Mouse (Mus musculus): ENCODE results near the gene Klk1. TPM values are rescaled to one million over a fixed set of nuclear protein-coding genes. Genes with fewer than 3 reads are reported as not detected.

The Klk1 gene
- polyA plus RNA-seq, 1 experiment, result not detected

DNA sequence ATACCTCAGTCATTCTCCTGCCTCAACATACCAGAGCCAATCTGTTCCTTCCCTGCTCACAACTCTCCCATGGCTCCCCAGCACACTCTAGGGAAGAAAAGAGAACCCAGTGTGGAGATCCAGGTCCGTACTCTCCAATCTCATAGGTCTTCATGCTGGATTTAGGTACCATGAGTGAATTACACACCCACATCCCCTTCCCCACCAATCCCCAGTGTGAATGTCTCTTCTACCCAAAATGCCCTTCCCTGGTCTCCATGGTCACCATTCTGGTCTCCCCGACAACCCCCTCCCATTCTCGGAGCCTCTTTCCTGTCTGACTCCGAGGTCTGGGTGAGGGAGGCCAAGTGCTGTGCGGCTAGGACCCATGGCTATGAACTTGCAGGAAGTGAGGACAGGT, 36.0 kb downstream of the Klk1 start, which contains the start of gene Gm15517:
TSS of gene Gm15517 (plus strand) at position 301 of the 400 bp plus-strand sequence.
- Histone ChIP-seq H3K27me3 (ENCODE audit: control insufficient read depth, insufficient read depth, insufficient read length) (peaks cover 19% of the 10 kb centered on the region), H3K79me3 (ENCODE audit: low read depth) (no peaks in the 10 kb centered on the region), H3K79me2 (ENCODE audit: control insufficient read depth, insufficient read depth) (no peaks in the 10 kb centered on the region), H3K4me3 (ENCODE audit: insufficient read depth, poor library complexity, severe bottlenecking) (no peak within 1 kb of the TSS), H3K36me3 (ENCODE audit: control insufficient read depth, insufficient read depth) (no peaks in the 10 kb centered on the region), H3ac (ENCODE audit: control insufficient read depth, insufficient read length, low read depth) (no peak within 1 kb of the TSS)
- TF ChIP-seq MYOG (IDR thresholded peaks at IDR 0.05; ENCODE audit: control insufficient read depth, extremely low read depth, insufficient read length) (no peak), CEBPB (IDR thresholded peaks at IDR 0.05; ENCODE audit: low read depth) (no peak), USF1 (IDR thresholded peaks at IDR 0.05; ENCODE audit: low read depth) (no peak), FOSL1 (IDR thresholded peaks at IDR 0.05; ENCODE audit: insufficient read depth, low read length, poor library complexity, severe bottlenecking) (no peak), CTCF (IDR thresholded peaks at IDR 0.05; ENCODE audit: control insufficient read depth, insufficient read depth, insufficient read length) (no peak), MAX (IDR thresholded peaks at IDR 0.05) (no peak), MYOD1 (IDR thresholded peaks at IDR 0.05; ENCODE audit: control insufficient read depth, insufficient read length, low read depth) (no peak)

DNA sequence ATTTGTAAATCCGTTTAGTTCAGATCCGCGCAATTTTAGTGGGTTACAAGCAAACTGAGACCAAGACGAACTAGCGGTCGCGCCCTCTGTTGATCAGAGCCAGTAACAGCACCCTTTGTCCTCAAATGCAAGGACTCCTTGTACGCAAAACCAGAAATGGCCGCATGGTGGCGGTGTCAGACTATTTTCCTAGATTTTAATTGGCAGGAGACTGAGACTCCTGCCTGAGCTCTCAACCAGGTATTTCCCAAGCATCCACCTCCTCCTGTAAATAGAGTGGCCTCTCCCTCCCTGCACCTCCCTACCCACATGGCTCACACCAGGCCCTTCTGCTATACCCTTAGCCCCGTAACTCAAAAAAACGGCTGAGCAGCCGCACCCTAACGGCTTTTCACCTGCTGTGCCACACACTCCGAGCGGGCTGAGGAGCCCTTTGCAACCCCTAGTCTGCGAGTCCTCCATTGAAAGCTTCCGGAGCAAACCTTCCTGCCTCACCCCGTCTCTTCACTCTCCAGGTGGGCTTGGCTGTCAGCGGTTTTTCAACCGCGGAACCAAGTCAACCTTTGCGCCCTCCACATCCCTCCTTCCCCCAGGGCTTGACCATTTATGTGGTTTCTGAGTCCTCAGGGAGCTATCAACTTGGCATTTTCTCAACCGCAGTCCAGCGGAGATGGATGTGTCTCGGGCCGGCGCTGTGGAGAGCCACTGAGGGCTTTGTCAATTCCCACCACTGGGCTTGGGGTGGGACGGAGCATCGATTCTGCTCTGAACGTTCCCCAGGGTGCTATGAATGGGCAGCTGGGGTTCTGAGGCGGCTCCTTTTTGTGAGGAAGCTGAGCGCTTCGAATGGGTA, 37.9 kb downstream of the Klk1 start:
- no peaks in the 10 kb centered on the region for H3K79me2 ChIP-seq (ENCODE audit: control insufficient read depth, insufficient read depth)
- H3K4me3 ChIP-seq (ENCODE audit: insufficient read depth, poor library complexity, severe bottlenecking), result no peak overlapping the region
- peak; percentile 85 for TF ChIP-seq CTCF (IDR thresholded peaks at IDR 0.05; ENCODE audit: control insufficient read depth, insufficient read depth, insufficient read length)
- TF ChIP-seq MYOG (IDR thresholded peaks at IDR 0.05; ENCODE audit: control insufficient read depth, extremely low read depth, insufficient read length), result no peak
- no peak for TF ChIP-seq MYOD1 (IDR thresholded peaks at IDR 0.05; ENCODE audit: control insufficient read depth, insufficient read length, low read depth)
- peaks cover 29% of the 10 kb centered on the region for H3K27me3 ChIP-seq (ENCODE audit: control insufficient read depth, insufficient read depth, insufficient read length)
- no peaks in the 10 kb centered on the region for H3K79me3 ChIP-seq (ENCODE audit: low read depth)
- H3K36me3 ChIP-seq (ENCODE audit: control insufficient read depth, insufficient read depth), result no peaks in the 10 kb centered on the region
- no peak overlapping the region for H3ac ChIP-seq (ENCODE audit: control insufficient read depth, insufficient read length, low read depth)

- H3ac ChIP-seq (ENCODE audit: control insufficient read depth, insufficient read length, low read depth), result no peak overlapping the region
- H3K4me3 ChIP-seq (ENCODE audit: insufficient read depth, poor library complexity, severe bottlenecking), result no peak overlapping the region
- no peaks in the 10 kb centered on the region for H3K79me3 ChIP-seq (ENCODE audit: low read depth)
- H3K36me3 ChIP-seq (ENCODE audit: control insufficient read depth, insufficient read depth), result no peaks in the 10 kb centered on the region
- H3K27me3 ChIP-seq (ENCODE audit: control insufficient read depth, insufficient read depth, insufficient read length), result peaks cover 34% of the 10 kb centered on the region
- H3K79me2 ChIP-seq (ENCODE audit: control insufficient read depth, insufficient read depth), result no peaks in the 10 kb centered on the region
- TF ChIP-seq MYOG (IDR thresholded peaks at IDR 0.05; ENCODE audit: control insufficient read depth, extremely low read depth, insufficient read length) (no peak), MAX (IDR thresholded peaks at IDR 0.05) (no peak), MYOD1 (IDR thresholded peaks at IDR 0.05; ENCODE audit: control insufficient read depth, insufficient read length, low read depth) (no peak), CEBPB (IDR thresholded peaks at IDR 0.05; ENCODE audit: low read depth) (no peak), USF1 (IDR thresholded peaks at IDR 0.05; ENCODE audit: low read depth) (no peak), CTCF (IDR thresholded peaks at IDR 0.05; ENCODE audit: control insufficient read depth, insufficient read depth, insufficient read length) (no peak), FOSL1 (IDR thresholded peaks at IDR 0.05; ENCODE audit: insufficient read depth, low read length, poor library complexity, severe bottlenecking) (no peak)
Measured at GRCm38 (mm10) chr7:44268117-44268516, 43.0 kb downstream of the Klk1 start.

DNA sequence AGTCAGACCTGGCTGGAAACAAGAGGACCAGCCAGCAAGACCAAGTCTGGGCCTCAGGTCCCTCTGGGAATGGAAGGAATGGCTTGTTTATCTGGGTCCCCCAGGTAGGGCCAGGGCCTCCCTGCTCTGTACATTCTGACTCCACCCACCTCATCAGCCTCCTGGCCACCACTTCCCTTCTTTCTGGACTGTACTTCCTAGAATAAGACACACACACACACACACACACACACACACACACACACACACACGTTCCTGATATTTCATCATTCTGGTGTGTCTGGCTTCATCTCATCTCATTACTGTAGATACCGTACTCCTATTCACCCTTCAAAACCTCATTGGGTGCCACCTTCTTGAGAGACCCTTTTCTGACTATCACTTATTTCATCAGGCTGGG, 44.2 kb downstream of the Klk1 start:
- Histone ChIP-seq H3K79me3 (ENCODE audit: low read depth) (no peaks in the 10 kb centered on the region), H3K4me3 (ENCODE audit: insufficient read depth, poor library complexity, severe bottlenecking) (no peak overlapping the region), H3K27me3 (ENCODE audit: control insufficient read depth, insufficient read depth, insufficient read length) (peaks cover 43% of the 10 kb centered on the region), H3K36me3 (ENCODE audit: control insufficient read depth, insufficient read depth) (no peaks in the 10 kb centered on the region), H3ac (ENCODE audit: control insufficient read depth, insufficient read length, low read depth) (no peak overlapping the region), H3K79me2 (ENCODE audit: control insufficient read depth, insufficient read depth) (no peaks in the 10 kb centered on the region)
- TF ChIP-seq CEBPB (IDR thresholded peaks at IDR 0.05; ENCODE audit: low read depth) (no peak), MAX (IDR thresholded peaks at IDR 0.05) (no peak), MYOD1 (IDR thresholded peaks at IDR 0.05; ENCODE audit: control insufficient read depth, insufficient read length, low read depth) (no peak), MYOG (IDR thresholded peaks at IDR 0.05; ENCODE audit: control insufficient read depth, extremely low read depth, insufficient read length) (no peak), CTCF (IDR thresholded peaks at IDR 0.05; ENCODE audit: control insufficient read depth, insufficient read depth, insufficient read length) (no peak), FOSL1 (IDR thresholded peaks at IDR 0.05; ENCODE audit: insufficient read depth, low read length, poor library complexity, severe bottlenecking) (no peak), USF1 (IDR thresholded peaks at IDR 0.05; ENCODE audit: low read depth) (no peak)

GRCm38 (mm10) chr7:44271309-44271708, 46.1 kb downstream of the Klk1 start:
- Histone ChIP-seq H3K79me3 (ENCODE audit: low read depth) (no peaks in the 10 kb centered on the region), H3K4me3 (ENCODE audit: insufficient read depth, poor library complexity, severe bottlenecking) (no peak overlapping the region), H3K79me2 (ENCODE audit: control insufficient read depth, insufficient read depth) (no peaks in the 10 kb centered on the region), H3K27me3 (ENCODE audit: control insufficient read depth, insufficient read depth, insufficient read length) (peaks cover 55% of the 10 kb centered on the region), H3K36me3 (ENCODE audit: control insufficient read depth, insufficient read depth) (no peaks in the 10 kb centered on the region), H3ac (ENCODE audit: control insufficient read depth, insufficient read length, low read depth) (no peak overlapping the region)
- TF ChIP-seq CTCF (IDR thresholded peaks at IDR 0.05; ENCODE audit: control insufficient read depth, insufficient read depth, insufficient read length) (no peak), FOSL1 (IDR thresholded peaks at IDR 0.05; ENCODE audit: insufficient read depth, low read length, poor library complexity, severe bottlenecking) (no peak), MYOD1 (IDR thresholded peaks at IDR 0.05; ENCODE audit: control insufficient read depth, insufficient read length, low read depth) (no peak), USF1 (IDR thresholded peaks at IDR 0.05; ENCODE audit: low read depth) (no peak), MAX (IDR thresholded peaks at IDR 0.05) (no peak), MYOG (IDR thresholded peaks at IDR 0.05; ENCODE audit: control insufficient read depth, extremely low read depth, insufficient read length) (no peak), CEBPB (IDR thresholded peaks at IDR 0.05; ENCODE audit: low read depth) (no peak)

Measured in C2C12 (cell line).